Mouse (Mus musculus): Measurements from ENCODE around the gene Vps18.

Vps18 gene

GRCm38 (mm10) chr2:119321771-119322586, 33.4 kb downstream of the Vps18 start:
- DNase-seq (ENCODE audit: low spot score), result no peak

GRCm38 (mm10) chr2:119322587-119323300, 34.2 kb downstream of the Vps18 start:
- no peak for DNase-seq (ENCODE audit: low spot score)

- no peak for DNase-seq (ENCODE audit: low spot score)
Measured at GRCm38 (mm10) chr2:119323866-119324575, 35.5 kb downstream of the Vps18 start.

- DNase-seq (ENCODE audit: low spot score), result no peak
Measured at GRCm38 (mm10) chr2:119324576-119325318, 36.2 kb downstream of the Vps18 start.

GRCm38 (mm10) chr2:119325568-119326143, 37.1 kb downstream of the Vps18 start, which contains the start of gene Dll4:
Gene Dll4, plus strand, starts transcription at chr2:119325784.
- DNase-seq (ENCODE audit: low spot score), result no peak

GRCm38 (mm10) chr2:119326161-119327101, 37.9 kb downstream of the Vps18 start:
- no peak for DNase-seq (ENCODE audit: low spot score)

- DNase-seq (ENCODE audit: low spot score), result no peak
Measured at GRCm38 (mm10) chr2:119327102-119327480, 38.6 kb downstream of the Vps18 start.

- no peak for DNase-seq (ENCODE audit: low spot score)
Measured at GRCm38 (mm10) chr2:119327942-119328526, 39.5 kb downstream of the Vps18 start.

- DNase-seq (ENCODE audit: low spot score), result no peak
Measured at GRCm38 (mm10) chr2:119328546-119328945, 40.0 kb downstream of the Vps18 start.

GRCm38 (mm10) chr2:119329123-119329817, 40.7 kb downstream of the Vps18 start:
- no peak for DNase-seq (ENCODE audit: low spot score)

- DNase-seq (ENCODE audit: low spot score), result no peak
Measured at GRCm38 (mm10) chr2:119330795-119331194, 42.3 kb downstream of the Vps18 start.

GRCm38 (mm10) chr2:119332177-119332661, 43.7 kb downstream of the Vps18 start:
- DNase-seq (ENCODE audit: low spot score), result no peak

GRCm38 (mm10) chr2:119334135-119334534, 45.6 kb downstream of the Vps18 start:
- no peak for DNase-seq (ENCODE audit: low spot score)

GRCm38 (mm10) chr2:119334964-119335525, 46.5 kb downstream of the Vps18 start:
- no peak for DNase-seq (ENCODE audit: low spot score)

GRCm38 (mm10) chr2:119335535-119335934, 47.0 kb downstream of the Vps18 start:
- no peak for DNase-seq (ENCODE audit: low spot score)

- DNase-seq (ENCODE audit: low spot score), result no peak
Measured at GRCm38 (mm10) chr2:119336002-119336401, 47.5 kb downstream of the Vps18 start.

- no peak for DNase-seq (ENCODE audit: low spot score)
Measured at GRCm38 (mm10) chr2:119336470-119336869, 47.9 kb downstream of the Vps18 start.

GRCm38 (mm10) chr2:119337425-119338265, 49.1 kb downstream of the Vps18 start:
- DNase-seq (ENCODE audit: low spot score), result peak; percentile 76
